7 mouse cellular contexts compared by ENCODE assay signal in the genomic region with DNA sequence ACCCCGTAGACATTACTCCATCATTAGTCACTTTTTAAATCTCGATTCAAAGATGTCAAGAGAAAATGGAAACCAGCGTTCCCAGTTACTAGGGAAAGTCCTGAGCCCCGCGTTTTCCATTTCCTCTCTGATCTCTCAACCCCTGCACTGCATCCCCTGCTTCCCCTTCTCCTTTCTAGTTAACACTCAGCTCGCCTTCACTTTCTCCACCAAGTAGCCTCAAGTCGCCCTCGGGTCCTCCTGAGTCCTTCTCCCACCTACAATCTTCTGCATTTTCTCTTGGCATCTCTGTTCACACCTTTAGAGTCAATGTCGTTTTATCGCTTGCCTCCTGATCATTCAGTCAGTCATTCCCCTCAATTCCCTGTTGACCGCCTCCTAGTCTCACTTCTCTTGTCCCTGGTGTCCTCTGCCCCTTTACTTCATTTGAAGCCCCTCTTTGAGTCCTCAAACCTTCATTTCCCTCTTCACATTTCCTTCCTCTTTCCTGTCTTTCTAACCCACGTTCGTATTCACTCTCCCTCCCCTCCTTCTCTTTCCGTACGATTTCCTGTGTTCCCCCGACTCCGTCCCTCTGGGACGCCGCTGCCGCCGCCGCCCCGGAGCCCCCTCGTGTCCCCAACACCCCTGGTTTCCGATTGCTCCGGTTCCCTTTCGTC. TPM values are rescaled to one million over a fixed set of nuclear protein-coding genes. Genes with fewer than 3 reads are reported as not detected.
DNase-seq lines count a peak whose midpoint lies in the region; ATAC-seq lines count a peak whose summit lies in the region.

No protein-coding gene starts in this region.

- peak overlapping the region; percentile 85 for H3K4me3 ChIP-seq in embryonic facial prominence, embryonic 11.5 days (ENCODE audit: low read depth, low read length)
- H3K4me3 ChIP-seq in macrophage (ENCODE audit: inconsistent target), result peak overlapping the region; percentile 78

- H3K4me1 ChIP-seq in embryonic facial prominence, embryonic 11.5 days (ENCODE audit: control insufficient read depth, insufficient read depth, low read length), result no peaks in the 10 kb centered on the region

- peaks cover 56% of the 10 kb centered on the region for H3K79me2 ChIP-seq in macrophage (ENCODE audit: inconsistent target)

- ATAC-seq in embryonic facial prominence, embryonic 11.5 days (replicated peaks; ENCODE audit: insufficient number of reproducible peaks, low FRiP score, low TSS enrichment, low read depth), result no peak
- no peak for ATAC-seq in activated CD4-positive, CD25-positive, alpha-beta regulatory T cell, adult 4 months

- 3% methylated on average over 27 of the region's 27 CpGs for WGBS in embryonic facial prominence, embryonic 11.5 days
- 2% methylated on average over 27 of the region's 27 CpGs for WGBS in macrophage (ENCODE audit: missing documents)

- H3K27me3 ChIP-seq in embryonic facial prominence, embryonic 11.5 days (ENCODE audit: control insufficient read depth, insufficient read depth, low read length), result no peaks in the 10 kb centered on the region

- DNase-seq in spleen, postnatal 10 days (ENCODE audit: low spot score in 2 of 2), result peak; percentile 36 to 62
- no peak for DNase-seq in spleen, postnatal 4 days (ENCODE audit: low spot score in 2 of 2)
- peak; percentile 11 for DNase-seq in embryonic facial prominence, embryonic 11.5 days (ENCODE audit: low spot score)
- peak; percentile 11 for DNase-seq in heart, postnatal 4 days
- DNase-seq in adrenal gland, postnatal 25 days, result no peak

- peak overlapping the region; percentile 60 for H3K4me2 ChIP-seq in embryonic facial prominence, embryonic 11.5 days (ENCODE audit: low read depth, low read length)

- H3K27ac ChIP-seq in embryonic facial prominence, embryonic 11.5 days (replicated peaks; ENCODE audit: low read depth, low read length), result peak overlapping the region; percentile 73
- peak overlapping the region; percentile 93 for H3K27ac ChIP-seq in macrophage

- no peaks in the 10 kb centered on the region for H3K9me3 ChIP-seq in embryonic facial prominence, embryonic 11.5 days (replicated peaks; ENCODE audit: control insufficient read depth, low read length)

- H3K9ac ChIP-seq in embryonic facial prominence, embryonic 11.5 days (replicated peaks; ENCODE audit: low read length), result peak overlapping the region; percentile 87

- no peaks in the 10 kb centered on the region for H3K36me3 ChIP-seq in embryonic facial prominence, embryonic 11.5 days (replicated peaks; ENCODE audit: control insufficient read depth, insufficient read depth, low read depth, low read length)
- H3K36me3 ChIP-seq in macrophage (ENCODE audit: inconsistent target), result 0 out of 2 replicates have a peak, but pooled peaks cover 4% of the 10 kb centered on the region

RNA-seq across cellular contexts. Expression of gene Rab8b, which starts 0.7 kb away (rescaled TPM):
- 17.9 and 18.8 TPM in 2 replicates for polyA plus RNA-seq in embryonic facial prominence, embryonic 11.5 days (2014; fragmentation: Nextera tagmentation; extraction: Ambion mirVana)
- 10 to 100 TPM; 17.8 to 18.5 TPM for total RNA-seq in heart, postnatal 4 days (2021)
- 100 to 1,000 TPM in 24 of 26 experiments, 10 to 100 TPM in 2; 75.0 to 334 (median 129) TPM for total RNA-seq in macrophage (2018; cell fraction: chromatin; rRNA removed)
- total RNA-seq in macrophage (2018; cell fraction: cytosol; rRNA removed), result 100 to 1,000 TPM; 225 to 568 (median 292) TPM
- total RNA-seq in macrophage (2018; cell fraction: nucleus; rRNA removed), result 100 to 1,000 TPM; 152 to 371 (median 210) TPM
- 189 to 289 TPM (median 212 TPM) in 3 replicates for polyA plus RNA-seq in macrophage (2018)
- total RNA-seq in adrenal gland, postnatal 25 days (2021), result 14.5 and 17.2 TPM in 2 replicates
- polyA plus RNA-seq in activated CD4-positive, CD25-positive, alpha-beta regulatory T cell, adult 4 months (2017; shearing (Covaris generic)), result 100 to 1,000 TPM; 157 to 180 TPM

RNA-seq across cellular contexts. Expression of gene Rps27l, which starts 27.1 kb away (rescaled TPM):
- 703 and 709 TPM in 2 replicates for polyA plus RNA-seq in embryonic facial prominence, embryonic 11.5 days (2014; fragmentation: Nextera tagmentation; extraction: Ambion mirVana)
- 100 to 1,000 TPM; 253 to 256 TPM for total RNA-seq in heart, postnatal 4 days (2021)
- total RNA-seq in macrophage (2018; cell fraction: chromatin; rRNA removed), result 10 to 100 TPM in 11 of 26 experiments, 1 to 10 TPM in 15; 2.9 to 55.4 (median 8.2) TPM
- 100 to 1,000 TPM; 179 to 384 (median 241) TPM for total RNA-seq in macrophage (2018; cell fraction: cytosol; rRNA removed)
- 10 to 100 TPM; 10.3 to 61.2 (median 24.7) TPM for total RNA-seq in macrophage (2018; cell fraction: nucleus; rRNA removed)
- polyA plus RNA-seq in macrophage (2018), result 167 to 496 TPM (median 309 TPM) in 3 replicates
- 254 and 278 TPM in 2 replicates for total RNA-seq in adrenal gland, postnatal 25 days (2021)
- polyA plus RNA-seq in activated CD4-positive, CD25-positive, alpha-beta regulatory T cell, adult 4 months (2017; shearing (Covaris generic)), result 100 to 1,000 TPM; 217 to 295 TPM

RNA-seq across cellular contexts. Expression of gene Lactb, which starts 56.5 kb away (rescaled TPM):
- 10.2 and 11.3 TPM in 2 replicates for polyA plus RNA-seq in embryonic facial prominence, embryonic 11.5 days (2014; fragmentation: Nextera tagmentation; extraction: Ambion mirVana)
- 10 to 100 TPM; 20.9 to 21.6 TPM for total RNA-seq in heart, postnatal 4 days (2021)
- 10 to 100 TPM in 22 of 26 experiments, 1 to 10 TPM in 4; 5.1 to 25.3 (median 17.4) TPM for total RNA-seq in macrophage (2018; cell fraction: chromatin; rRNA removed)
- total RNA-seq in macrophage (2018; cell fraction: cytosol; rRNA removed), result 10 to 100 TPM; 23.5 to 37.4 (median 31.0) TPM
- 10 to 100 TPM in 25 of 26 experiments, 1 to 10 TPM in 1; 8.6 to 32.0 (median 20.4) TPM for total RNA-seq in macrophage (2018; cell fraction: nucleus; rRNA removed)
- polyA plus RNA-seq in macrophage (2018), result 31.0 to 53.6 TPM (median 37.0 TPM) in 3 replicates
- 16.6 and 18.5 TPM in 2 replicates for total RNA-seq in adrenal gland, postnatal 25 days (2021)
- polyA plus RNA-seq in activated CD4-positive, CD25-positive, alpha-beta regulatory T cell, adult 4 months (2017; shearing (Covaris generic)), result 1 to 10 TPM; 3.8 to 5.9 TPM

Comparison
In these comparisons a context has a peak if more than half of its experiments do, and no peak if none do; other contexts are left out.
1. DNase-seq: peak in spleen, postnatal 10 days (2 of 2), embryonic facial prominence, embryonic 11.5 days (single experiment) and heart, postnatal 4 days (single experiment); none in spleen, postnatal 4 days (0 of 2) and adrenal gland, postnatal 25 days (single experiment).